Mouse (Mus musculus) lung, adult 18-20 months (tissue): ENCODE data around the gene Cks1b.
"Not testable (repeated sequence)": the region's sequence is repeated elsewhere in the genome, so short reads cannot be mapped to it uniquely, and the experiment has no call there.

Experiments used
- DNase-seq, 2 experiments: peaks; one replicate each; pipeline ENCODE4 v3.0.0; 2022; ENCODE audit warnings: mixed read lengths in 2 of 2

The Cks1b gene

DNA sequence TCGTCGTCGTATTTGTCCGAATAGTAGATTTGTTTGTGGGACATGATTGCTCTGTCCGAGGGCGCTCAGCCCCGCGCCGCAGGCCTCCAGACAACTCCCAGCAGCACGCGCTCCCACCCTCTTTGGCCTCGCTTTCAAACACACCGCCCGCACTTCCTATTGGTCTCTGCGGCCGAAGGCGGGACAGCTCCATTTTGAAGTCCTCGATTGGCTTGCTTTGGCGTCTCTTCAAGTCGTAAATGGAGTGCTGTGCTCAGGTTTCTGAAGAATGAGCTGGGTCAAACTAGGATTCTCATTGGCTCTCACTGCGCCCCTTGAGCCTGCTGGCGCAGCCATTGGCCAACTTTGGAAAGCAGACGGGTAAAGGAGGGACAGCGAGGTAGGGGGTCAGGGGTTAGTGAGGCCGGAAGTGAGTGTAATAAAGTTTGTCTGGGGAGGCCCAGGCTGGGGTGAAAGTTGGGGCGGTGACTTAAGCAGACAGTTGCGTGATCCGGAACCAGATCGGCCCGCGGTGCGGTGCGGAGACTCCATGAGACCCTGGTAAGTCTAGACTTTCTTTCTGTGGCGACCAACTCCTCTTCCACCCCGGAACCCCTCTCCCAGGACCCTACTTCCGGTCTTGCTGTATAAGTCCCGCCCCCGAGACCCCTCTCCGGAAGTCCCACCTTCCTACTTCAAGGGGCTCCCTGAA lies at the start of gene Cks1b, which contains the start of gene Shc1:
Cks1b (minus strand) TSS at position 214 of the 691 bp plus-strand sequence.
Shc1 (plus strand) TSS at position 274 of the 691 bp plus-strand sequence.
- peak; percentile 98 for DNase-seq

GRCm38 (mm10) chr3:89458965-89459807 lies 41.0 kb upstream of the Cks1b start:
- DNase-seq, result peak; percentile 91 to 93

DNA sequence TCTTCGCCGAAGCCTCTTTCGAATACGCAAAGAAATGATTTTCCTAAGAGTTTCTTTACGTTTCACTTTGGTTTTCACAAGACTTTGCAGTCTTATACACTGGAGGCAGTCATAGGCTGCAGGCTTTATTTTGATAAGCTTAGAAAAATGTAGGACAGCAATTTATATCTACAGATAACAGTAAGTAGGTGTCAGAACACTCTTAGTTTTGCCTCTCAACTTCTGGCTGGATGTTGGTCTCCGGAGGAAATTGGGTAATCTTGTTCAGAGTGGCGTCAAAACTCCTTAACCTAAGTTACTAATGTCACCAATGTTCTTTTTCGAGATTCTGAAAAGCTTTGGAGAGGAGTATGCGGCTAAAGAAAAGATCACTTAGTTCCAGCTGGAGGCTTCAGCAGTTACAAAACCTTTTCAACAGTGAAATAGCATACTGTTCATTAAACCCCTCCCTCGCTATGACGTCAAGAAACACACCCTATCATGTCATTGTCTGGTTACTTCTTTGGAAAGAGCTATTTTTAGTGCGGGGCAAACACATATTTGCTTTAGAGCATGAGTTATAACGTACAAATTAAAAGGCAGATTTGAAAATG lies 40.3 kb upstream of the Cks1b start:
- DNase-seq, result peak in 1 of 2 experiments; percentile 87

- peak; percentile 70 to 81 for DNase-seq
These were observed 38.8 kb upstream of the Cks1b start for GRCm38 (mm10) chr3:89456726-89457665.

DNA sequence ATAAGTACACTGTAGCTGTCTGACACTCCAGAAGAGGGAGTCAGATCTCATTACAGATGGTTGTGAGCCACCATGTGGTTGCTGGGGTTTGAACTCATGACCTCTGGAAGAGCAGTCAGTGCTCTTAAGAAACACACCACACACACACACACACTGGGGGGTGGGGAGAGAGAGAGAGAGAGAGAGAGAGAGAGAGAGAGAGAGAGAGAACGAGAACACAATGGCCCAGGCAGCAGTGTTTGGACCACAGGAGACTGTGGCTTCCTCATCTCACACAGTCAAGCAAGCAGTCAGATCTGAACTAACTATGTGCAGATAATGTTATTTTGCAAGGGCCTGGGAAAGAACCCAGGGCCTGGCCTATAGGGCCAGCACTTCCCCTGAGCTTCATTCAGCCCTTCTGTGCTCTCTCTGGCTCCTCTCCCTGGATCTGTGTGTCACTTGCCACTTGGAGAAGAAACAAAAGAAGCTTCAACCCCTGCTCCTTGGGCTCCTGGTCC lies 37.7 kb upstream of the Cks1b start:
- DNase-seq, result no peak

GRCm38 (mm10) chr3:89454401-89455177 lies 36.4 kb upstream of the Cks1b start, which contains the start of gene Pmvk:
TSS of gene Pmvk (plus strand) at chr3:89454541.
- DNase-seq, result no peak

GRCm38 (mm10) chr3:89451916-89452315 lies 33.7 kb upstream of the Cks1b start:
- DNase-seq, result peak; percentile 59 to 81

DNA sequence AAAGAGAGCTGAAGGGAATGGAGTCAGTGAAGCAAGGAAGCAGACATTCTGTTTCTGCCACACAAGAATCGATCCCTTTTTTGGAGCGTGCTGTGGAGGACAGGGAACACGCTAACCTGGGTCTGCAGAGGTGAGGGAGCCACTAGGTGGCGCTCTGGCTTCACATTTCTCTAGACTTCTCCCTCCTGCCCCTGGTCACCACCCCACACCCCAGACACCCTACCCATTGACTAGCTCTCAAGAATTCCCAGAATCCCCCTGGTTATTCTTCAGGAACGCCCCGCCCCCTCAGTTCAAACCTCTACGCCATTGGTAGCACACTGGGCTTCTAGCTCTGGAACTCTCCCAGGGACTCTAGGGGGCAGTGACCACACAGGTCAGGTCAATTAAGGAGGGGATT lies 31.4 kb upstream of the Cks1b start:
- peak; percentile 66 to 81 for DNase-seq

GRCm38 (mm10) chr3:89448720-89449537 lies 30.7 kb upstream of the Cks1b start:
- DNase-seq, result no peak

DNA sequence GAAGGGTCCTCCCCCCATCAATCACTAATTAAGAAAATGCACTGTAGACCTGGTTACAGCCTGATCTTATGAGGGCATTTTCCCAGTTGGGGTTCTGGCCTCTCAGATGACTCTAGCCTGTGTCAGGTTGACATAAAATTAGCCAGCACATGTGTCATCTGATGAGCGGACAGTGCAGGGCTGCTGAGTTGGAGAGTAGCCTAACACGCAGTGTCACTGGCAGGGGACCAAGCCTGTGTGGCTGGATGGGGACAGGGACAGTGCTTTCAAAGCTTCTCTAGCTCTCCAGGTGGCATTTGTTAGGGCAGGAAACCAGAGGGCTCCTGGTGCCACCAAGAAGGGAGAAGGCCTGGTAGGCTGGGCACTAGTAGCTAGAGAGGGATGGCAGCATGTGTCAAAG lies 22.5 kb upstream of the Cks1b start:
- no peak for DNase-seq

DNA sequence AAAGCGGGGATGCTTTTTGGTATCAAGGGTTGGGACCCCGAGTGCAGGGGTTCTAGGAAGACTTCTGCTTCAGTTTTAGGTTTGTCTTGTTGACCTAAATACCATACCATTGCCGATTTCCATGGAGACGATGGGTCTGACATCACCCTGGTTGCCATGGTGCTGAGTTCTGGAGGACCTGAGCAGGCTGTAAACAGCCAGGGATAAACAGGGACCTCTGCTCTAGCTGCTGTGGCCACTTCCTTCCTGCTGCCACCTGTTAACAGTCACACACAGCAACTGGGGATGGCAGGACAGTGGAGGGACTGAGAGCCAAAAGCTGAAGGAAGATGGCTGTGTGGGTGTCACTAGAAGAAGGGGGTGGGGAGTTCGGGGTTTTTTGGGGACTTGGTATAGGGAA lies 19.1 kb upstream of the Cks1b start:
- DNase-seq, result peak; percentile 57 to 71

- DNase-seq, result peak; percentile 82 to 84
These were observed 18.3 kb upstream of the Cks1b start, which contains the start of gene Pbxip1 for GRCm38 (mm10) chr3:89436176-89437113. TSS of gene Pbxip1 (plus strand) at chr3:89436706.

GRCm38 (mm10) chr3:89435041-89435440 lies 16.9 kb upstream of the Cks1b start:
- DNase-seq, result no peak

GRCm38 (mm10) chr3:89434532-89434931 lies 16.3 kb upstream of the Cks1b start:
- DNase-seq, result no peak

DNA sequence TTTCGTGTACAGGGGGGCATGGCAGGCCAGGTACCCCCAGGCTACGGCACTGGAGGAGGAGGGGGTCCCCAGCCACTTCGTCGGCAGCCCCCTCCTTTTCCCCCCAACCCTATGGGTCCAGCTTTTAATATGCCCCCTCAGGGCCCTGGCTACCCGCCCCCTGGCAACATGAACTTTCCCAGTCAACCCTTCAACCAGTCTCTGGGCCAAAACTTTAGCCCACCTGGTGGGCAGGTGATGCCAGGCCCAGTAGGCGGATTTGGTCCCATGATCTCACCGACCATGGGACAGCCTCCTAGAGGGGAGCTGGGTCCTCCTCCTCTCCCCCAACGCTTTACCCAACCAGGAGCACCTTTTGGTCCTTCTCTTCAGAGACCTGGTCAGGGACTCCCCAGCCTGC lies 14.4 kb upstream of the Cks1b start:
- DNase-seq, result no peak

GRCm38 (mm10) chr3:89430171-89431159 lies 12.3 kb upstream of the Cks1b start, which contains the start of gene Pygo2:
TSS of gene Pygo2 (plus strand) at chr3:89430214.
- DNase-seq, result peak; percentile 97 to 98

DNA sequence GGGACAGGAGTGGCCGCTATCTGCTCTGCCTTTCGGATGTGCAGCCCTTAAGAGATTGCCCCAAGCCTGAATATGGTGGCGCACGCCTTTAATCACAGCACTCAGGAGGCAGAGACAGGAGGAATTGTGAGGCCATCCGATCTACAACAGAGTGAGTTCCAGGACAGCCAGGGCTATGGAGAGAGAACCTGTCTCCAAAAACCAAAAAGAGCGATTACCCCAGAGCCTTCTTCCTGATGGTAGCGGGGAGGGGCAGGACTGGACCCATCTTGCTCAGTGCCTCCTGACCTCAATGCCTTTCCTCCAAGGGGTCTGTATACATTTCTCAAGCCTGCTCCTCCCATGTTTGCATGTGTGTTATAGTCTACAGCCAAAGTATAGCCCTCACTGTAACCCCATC lies 10.8 kb upstream of the Cks1b start:
- not testable (repeated sequence) for DNase-seq

DNA sequence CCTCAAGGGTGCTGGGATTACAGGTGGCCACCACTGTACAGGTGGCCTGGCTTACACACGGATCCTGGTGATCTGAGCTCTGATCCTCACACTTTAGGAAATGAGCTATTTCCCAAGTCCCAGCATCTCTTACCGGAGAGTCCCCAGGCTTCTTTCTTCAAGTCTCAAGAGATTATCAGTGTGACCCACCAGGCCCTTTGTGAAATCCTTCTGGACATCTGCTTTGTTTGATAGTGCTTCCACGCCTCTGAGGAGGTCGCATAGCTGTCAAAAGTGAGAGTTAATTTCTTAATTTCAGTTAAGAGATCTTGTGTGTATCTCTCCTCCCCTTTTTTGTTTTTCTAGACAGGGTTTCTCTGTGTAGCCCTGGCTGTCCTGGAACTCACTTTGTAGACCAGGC lies 7.7 kb upstream of the Cks1b start:
- no peak for DNase-seq
